Mouse (Mus musculus): ENCODE data around the gene Hist1h2bn.
"Not testable (repeated sequence)": the region's sequence is repeated elsewhere in the genome, so short reads cannot be mapped to it uniquely, and the experiment has no call there.

Gene Hist1h2bn

DNA sequence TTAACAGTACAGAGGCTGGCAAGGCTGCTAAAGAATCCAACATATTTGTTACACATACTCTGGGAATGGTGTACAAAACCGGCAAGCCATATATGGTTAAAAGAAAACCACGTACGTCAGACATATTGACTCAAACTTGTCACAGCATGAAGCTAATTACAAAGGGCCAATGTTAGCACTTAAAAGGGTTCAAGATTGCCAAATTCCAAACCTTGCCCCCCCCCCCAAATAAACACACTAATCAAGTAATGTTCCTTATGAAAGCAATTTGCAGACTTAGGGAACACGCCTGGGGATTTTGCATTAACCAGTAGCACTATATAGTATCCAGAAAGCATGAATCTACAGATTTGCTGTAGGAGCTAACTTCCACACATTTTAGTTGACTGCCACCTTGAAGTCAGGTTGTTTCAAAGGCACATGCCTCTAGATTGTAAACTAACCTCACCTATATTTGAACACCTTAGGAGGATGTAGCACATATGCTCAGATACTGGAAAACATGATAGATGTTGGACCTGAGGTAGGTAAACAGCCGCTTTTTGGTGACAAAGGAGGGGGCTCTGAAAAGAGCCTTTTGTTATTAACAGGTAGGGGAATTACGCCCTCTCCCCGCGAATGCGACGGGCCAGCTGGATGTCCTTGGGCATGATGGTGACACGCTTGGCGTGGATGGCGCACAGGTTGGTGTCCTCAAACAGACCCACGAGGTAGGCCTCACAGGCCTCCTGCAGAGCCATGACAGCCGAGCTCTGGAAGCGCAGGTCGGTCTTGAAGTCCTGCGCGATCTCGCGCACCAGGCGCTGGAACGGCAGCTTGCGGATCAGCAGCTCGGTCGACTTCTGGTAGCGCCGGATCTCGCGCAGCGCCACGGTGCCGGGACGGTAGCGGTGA is 28.7 kb downstream of the Hist1h2bn start:
- DNase-seq = peak; percentile 23 to 24

DNA sequence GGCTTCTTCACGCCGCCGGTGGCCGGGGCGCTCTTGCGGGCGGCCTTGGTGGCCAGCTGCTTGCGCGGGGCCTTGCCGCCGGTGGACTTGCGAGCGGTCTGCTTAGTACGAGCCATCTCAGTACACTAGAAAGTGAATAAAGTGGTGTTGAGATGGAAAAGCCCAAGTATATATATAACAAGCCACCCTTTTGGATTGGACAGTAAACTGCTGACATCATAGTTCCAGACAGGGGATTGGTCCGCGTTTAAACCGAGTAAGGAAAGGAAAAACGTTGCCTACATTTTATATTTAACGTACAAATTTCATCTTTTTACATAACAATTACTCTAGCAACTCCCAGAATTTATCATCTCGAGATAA is 29.3 kb downstream of the Hist1h2bn start, which contains the start of gene Hist1h3i:
Gene Hist1h3i (minus strand): TSS at position 116 of the 363 bp plus-strand sequence.
- peak; percentile 54 to 62 for DNase-seq

GRCm38 (mm10) chr13:21783734-21784161 is 29.8 kb downstream of the Hist1h2bn start:
- peak in 1 of 2 experiments; percentile 20 for DNase-seq

- no peak for DNase-seq
Measured at GRCm38 (mm10) chr13:21784311-21784710, 30.4 kb downstream of the Hist1h2bn start.

GRCm38 (mm10) chr13:21786189-21786898 is 32.4 kb downstream of the Hist1h2bn start:
- DNase-seq = no peak

DNA sequence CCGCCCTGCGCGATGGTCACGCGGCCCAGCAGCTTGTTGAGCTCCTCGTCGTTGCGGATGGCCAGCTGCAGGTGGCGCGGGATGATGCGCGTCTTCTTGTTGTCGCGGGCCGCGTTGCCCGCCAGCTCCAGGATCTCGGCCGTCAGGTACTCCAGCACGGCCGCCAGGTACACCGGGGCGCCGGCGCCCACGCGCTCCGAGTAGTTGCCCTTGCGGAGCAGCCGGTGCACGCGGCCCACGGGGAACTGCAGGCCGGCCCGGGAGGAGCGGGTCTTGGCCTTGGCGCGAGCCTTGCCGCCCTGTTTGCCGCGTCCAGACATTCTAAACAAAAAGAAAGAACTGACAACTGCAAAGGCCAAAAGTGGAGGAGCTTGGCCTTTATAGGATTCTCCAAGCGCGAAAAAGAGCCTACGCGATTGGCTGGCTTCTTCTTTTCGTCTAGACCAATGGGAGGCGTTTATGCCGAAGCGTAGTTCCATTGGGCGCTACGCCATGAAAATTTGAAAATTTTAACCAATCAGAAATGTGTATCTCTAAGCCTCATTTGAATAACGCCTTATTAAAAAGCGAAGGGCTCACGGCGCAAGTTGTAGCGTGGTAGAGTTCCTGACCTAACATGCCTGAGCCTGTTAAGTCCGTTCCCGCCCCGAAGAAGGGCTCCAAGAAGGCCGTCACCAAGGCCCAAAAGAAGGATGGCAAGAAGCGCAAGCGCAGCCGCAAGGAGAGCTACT is 33.1 kb downstream of the Hist1h2bn start, which contains the start of the genes Hist1h2an and Hist1h2bp:
Gene Hist1h2an (minus strand): TSS at position 320 of the 731 bp plus-strand sequence.
Gene Hist1h2bp (plus strand): TSS at position 563 of the 731 bp plus-strand sequence.
- DNase-seq = peak; percentile 90

DNA sequence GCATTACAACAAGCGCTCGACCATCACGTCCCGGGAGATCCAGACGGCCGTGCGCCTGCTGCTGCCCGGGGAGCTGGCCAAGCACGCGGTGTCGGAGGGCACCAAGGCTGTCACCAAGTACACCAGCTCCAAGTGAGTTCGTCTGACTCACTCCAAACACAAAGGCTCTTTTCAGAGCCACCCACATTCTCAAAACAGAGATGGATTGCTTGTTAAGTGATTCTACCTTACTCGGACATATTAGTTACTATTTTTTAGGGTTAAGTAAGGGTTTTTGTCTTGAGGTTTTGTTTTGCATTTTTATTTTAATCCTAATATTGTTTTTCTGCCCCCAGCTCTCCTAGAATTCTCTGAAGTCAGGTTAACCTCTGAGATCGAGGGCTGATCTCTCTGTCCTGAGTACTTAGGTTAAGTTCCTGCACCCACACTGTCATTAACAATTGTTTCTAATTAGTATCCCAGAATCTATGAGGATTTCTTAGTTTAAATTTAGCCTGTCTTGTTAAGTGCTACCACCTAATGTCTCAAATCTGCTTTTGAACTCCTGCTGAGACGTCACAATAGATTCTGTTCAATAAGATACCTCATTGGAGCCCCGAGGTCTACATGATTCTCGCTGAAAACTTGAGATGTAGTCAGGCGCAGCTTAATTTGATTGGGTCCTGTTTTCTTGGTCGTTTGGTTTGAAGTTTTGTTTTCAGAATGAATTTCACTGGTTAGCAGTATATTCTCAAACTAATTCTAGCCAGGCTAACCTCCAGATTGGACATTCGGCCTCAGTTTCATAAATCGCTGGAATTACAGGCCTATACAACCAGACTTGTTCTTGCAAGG is 34.1 kb downstream of the Hist1h2bn start:
- DNase-seq = no peak

GRCm38 (mm10) chr13:21789925-21790324 is 36.0 kb downstream of the Hist1h2bn start:
- DNase-seq = no peak

DNA sequence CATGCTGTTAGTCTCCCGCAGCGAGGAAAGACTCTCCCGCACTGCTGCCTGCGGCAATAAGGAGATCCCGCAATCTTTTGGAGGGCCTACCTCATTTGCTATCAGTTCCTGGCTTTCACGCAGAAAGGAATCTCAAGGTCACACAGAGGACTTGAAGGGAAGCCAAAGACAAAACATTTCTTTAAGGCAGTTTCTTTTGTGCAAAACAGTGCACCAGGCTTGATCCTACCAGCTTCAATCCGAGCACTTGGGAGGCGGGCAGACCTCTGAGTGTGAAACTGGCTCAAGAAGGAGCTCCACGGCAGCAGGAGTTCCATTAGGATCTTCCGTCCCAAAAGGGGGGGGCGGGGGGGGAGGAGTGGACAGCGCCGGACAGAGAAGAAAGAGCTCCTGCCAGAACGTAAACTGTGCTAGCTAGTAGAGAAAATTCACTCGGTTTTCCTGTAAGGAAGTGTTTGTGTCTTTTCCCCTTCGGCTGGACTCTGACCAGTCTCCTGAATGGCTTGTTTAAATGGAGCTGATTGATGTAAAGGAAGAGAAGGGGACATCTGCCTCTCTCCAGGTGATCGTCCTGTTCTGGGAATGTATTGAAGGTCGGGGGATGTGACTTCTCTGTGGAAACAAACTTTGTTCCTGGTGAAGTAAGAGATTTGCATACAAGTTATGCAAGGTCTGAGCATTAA is 36.8 kb downstream of the Hist1h2bn start:
- DNase-seq = no peak

DNA sequence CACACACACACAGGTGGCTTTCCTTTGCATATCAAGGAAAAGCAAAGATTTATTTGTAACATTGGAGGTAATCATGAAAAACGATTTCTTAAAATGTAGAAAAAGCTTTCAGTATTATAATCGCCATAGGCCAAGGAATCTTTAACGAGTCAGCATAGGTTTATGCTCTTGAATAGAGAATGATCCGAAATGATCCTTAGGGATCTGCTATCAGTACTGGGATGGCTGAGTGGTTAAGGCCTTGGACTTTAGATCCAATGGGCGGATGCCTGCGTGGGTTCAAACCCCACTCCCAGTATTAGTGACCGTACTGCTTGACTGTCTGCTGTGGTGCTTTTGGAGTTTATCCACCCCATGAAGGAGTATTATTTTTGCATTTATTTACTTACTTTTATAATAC is 41.7 kb downstream of the Hist1h2bn start:
- no peak for DNase-seq

DNA sequence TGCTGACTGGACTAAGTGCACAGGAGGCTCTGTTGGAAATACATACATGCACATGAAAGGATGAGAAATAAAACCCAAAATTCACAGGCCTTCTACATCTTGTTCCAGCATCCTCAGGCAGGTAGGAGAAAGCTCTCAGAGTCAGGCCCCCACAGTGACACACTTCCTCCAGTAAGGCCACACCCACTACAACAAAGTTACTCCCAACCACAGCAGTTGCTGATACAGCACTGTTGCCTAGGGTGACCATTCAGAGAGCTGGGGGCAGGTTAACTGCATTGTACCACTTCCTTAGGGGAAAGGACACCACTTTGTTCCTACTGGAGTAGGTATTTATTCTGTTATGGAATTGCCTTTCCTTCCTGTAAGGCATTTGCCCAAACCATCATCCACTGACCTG is 43.2 kb downstream of the Hist1h2bn start:
- not testable (repeated sequence) for DNase-seq

GRCm38 (mm10) chr13:21803058-21803457 is 49.1 kb downstream of the Hist1h2bn start:
- not testable (repeated sequence) for DNase-seq

Measured in lung, postnatal 4 days (tissue).